Mouse (Mus musculus) CD4-positive, CD25-positive, alpha-beta regulatory T cell, adult 4 months (primary cell): Measurements from ENCODE around the gene Rbm20. TPM values are rescaled to one million over a fixed set of nuclear protein-coding genes. Genes with fewer than 3 reads are reported as not detected.
"Not testable (repeated sequence)": the region's sequence is repeated elsewhere in the genome, so short reads cannot be mapped to it uniquely, and the experiment has no call there.

Source experiments
- ATAC-seq: one replicate; pipeline ENCODE4 v1.8.0; 2017
- polyA plus RNA-seq, 2 experiments: library from polyadenylated mRNA; unstranded; fragments of 100-300 nt; shearing (Covaris generic); gene quantifications; one replicate each; pipeline ENCODE4 v1.2.1; 2017

The Rbm20 gene
- under 1 TPM; 0.17 to 0.32 TPM for polyA plus RNA-seq

DNA sequence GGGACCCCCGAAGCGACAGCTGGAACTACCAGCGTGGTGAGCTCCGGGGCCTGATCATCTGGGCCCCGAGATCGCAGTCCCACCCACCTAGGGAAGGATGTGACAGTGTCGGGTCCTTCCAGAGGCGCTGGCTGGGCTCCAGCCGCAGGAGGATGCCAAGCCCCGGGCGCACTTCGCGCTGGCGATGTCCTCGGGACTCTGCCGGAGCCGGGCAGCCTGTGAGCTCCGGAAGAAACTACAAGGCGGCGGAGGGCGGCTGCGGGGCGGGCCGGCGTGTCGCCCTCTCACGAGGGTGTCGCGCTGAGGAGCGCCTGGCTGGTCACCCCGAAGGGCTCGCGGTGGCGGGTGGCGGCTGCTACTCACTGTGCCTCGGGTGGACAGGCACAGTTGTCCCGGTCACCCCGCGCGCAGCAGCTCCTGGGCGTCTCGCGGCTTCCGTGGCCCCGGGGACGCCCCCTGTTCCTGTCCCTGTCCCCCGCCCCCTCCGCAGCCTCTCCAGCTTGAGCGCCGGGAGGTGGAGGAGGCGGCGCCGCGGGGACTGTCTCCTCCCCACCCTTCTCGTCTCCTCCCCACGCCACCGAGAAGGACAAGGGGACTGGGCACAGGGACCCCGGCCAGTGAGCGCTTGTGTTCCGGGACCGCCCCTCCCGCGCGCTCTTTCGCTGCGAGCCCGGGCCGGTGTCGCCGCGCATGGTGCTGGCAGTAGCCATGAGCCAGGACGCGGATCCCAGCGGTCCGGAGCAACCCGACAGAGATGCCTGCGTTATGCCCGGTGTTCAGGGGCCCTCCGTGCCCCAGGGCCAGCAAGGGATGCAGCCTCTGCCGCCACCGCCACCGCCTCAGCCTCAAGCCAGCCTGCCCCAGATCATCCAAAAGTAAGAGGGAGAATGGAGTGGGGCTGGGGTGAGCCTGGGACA, at the start of gene Rbm20:
Gene Rbm20, plus strand, starts transcription at position 589 of the 917 bp plus-strand sequence.
- ATAC-seq: no peak

GRCm38 (mm10) chr19:53638041-53638440, 39.1 kb upstream of the Rbm20 start:
- ATAC-seq: peak; percentile 43

DNA sequence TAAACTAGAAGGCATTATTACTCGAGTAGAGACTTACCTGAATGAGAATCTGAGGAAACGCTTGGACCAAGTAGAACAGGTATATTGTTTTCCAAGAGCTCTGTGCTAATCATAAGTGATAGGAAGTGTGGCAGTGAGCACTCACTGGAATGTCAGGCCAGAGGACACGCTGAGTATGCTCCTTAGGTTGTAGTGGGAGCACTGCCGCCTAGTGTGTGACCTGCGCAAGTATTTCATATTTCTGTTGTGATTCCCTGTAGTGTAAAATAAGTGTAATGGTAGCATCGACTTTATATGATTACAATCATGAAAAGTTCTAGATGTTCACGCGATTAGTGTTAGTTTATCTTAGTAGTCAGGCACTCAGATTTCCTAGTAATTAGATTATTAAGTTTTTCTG, 38.4 kb upstream of the Rbm20 start:
- ATAC-seq: no peak

DNA sequence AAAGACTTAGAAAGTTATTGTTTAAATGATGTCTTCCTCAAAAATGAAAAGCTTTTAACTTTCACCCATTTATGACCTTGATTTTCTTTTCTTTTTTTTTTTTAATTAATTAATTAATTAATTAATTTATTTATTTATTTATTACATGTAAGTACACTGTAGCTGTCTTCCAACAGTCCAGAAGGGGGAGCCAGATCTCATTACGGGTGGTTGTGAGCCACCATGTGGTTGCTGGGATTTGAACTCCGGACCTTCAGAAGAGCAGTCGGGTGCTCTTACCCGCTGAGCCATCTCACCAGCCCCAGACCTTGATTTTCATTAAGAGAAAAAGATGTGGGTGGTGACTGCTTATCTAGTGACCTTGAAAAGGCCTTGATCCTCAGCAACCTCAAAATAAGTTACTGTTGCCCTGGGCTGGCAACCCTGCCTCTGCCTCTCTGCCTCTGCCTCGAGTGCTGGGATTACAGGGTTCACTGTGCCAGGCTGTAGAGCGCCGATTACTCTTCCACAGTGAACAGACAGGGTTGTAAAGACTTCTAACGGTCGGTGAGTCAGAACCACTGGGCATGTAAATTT, 33.0 kb upstream of the Rbm20 start:
- ATAC-seq: no peak

GRCm38 (mm10) chr19:53647301-53647700, 29.8 kb upstream of the Rbm20 start:
- ATAC-seq: no peak

- ATAC-seq: no peak
Measured at GRCm38 (mm10) chr19:53648056-53648455, 29.1 kb upstream of the Rbm20 start.

DNA sequence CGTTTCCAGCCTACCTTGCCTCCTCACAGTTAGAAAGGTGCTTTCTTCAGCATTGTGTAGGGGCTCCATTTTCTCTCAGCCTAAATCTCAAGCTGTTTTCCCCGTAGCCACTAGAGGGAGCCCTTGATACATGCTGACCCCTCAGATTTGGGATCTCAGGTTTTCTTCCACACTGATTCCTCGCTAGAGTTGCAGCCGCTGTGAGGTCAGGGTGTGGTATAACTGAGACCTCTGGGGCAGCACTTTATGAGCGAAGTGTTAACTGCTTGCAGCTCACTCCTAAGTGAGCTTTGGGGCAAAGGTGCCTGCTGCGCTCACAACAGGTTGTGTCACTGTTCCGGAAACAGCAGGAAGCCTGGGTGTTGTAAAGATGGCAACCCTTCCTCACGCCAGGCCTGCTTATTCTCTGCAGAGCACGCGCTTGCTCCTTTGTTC, 28.3 kb upstream of the Rbm20 start:
- peak; percentile 60 for ATAC-seq

DNA sequence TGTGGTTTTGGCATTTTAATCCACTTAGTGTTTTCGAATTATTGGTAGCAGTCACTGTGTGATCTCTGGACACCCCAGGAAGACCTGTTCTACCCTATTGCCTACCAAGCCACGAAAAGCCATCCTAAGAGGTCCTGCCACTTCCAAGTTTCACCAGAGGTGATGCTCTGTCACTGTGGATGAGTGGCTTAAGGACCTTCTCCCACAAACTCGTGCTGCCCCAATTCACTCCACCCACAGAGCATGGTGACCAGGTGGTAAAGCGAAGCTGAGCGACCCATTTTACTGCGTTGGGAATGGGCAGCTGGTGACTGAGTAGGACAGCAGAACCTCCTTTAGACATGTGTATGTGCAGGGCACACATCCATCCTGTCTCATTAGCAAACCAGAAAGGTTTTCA, 27.7 kb upstream of the Rbm20 start:
- no peak for ATAC-seq

DNA sequence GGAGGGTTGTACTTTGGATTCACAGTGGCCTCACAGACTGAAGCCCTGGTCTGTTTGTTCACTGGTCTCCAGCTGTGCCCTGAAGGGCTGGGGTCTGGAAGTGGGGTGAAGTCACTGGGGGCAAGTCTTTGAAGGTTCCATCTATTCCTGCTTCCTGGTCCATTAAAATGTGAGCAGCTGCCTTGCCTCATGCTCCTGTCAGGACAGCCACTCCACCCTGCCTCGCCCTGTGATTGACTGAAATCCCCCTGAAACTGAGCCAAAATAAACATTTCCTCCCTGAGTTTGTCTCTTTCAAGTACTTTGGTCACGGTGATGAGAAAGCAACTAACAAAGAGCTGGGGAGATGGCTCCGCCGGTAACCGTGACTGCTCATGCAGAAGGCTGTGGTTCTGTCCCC, 27.3 kb upstream of the Rbm20 start:
- ATAC-seq: no peak

DNA sequence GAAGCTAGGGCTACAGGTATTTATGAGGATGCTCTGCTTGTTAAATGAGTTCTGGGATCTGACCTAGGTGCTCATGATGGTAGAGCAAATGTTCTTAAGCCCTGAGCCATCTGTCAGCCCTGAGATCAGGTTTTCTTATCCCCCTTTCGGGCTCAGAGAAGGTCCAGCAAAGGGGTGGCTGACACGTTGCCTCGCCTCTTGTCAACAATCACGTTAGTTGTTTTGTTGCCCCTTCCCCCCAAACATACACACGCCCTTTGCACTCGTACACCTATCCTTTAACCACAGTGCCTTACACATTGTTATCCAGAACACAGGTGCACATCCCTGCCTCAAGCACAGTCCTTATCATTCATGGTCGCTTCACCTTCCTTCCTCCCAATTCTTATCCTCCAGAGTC, 26.2 kb upstream of the Rbm20 start:
- ATAC-seq: no peak

GRCm38 (mm10) chr19:53652267-53652666, 24.8 kb upstream of the Rbm20 start:
- no peak for ATAC-seq

GRCm38 (mm10) chr19:53653624-53654467, 23.3 kb upstream of the Rbm20 start:
- ATAC-seq: no peak

GRCm38 (mm10) chr19:53656443-53656842, 20.7 kb upstream of the Rbm20 start:
- not testable (repeated sequence) for ATAC-seq

- ATAC-seq: no peak
Measured at GRCm38 (mm10) chr19:53657437-53657836, 19.7 kb upstream of the Rbm20 start.

GRCm38 (mm10) chr19:53660722-53661420, 16.2 kb upstream of the Rbm20 start:
- no peak for ATAC-seq

DNA sequence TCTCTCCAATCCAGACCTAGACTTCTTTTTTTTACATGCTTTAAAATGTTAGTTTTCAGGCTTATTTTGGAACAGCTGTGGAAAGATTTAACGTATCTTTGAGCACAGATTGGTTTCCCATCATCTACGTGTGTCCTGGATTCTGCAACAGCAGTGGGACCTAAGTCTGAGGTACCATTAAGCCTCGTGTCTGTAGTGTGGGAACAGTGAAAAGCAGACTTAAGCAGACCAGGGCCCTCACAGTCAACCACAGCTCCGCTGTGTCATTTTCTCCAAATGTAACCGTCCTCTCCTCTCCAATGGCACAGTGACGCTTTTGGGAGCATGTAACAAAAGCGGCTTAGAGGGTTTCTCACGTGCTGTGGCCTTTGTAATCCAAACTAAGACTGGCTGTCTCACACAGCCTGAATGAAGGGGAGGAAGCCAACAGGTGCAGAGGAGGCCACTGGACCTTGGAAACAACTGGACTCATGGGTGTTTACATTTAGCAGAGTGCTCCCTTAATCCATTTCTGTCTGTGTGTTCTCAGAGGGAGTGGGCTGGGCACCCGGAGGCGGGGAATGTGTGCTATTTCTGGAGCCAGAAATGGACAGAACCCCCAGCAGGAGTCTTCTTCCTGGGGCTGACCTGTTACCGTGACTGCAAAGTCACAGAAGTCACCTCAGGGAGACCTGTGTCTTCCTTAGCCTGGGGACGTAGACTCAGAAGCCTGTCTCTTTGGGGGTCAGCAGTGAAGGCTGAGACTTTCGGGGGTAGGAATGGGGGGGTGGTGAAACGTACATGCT, 15.0 kb upstream of the Rbm20 start:
- no peak for ATAC-seq

DNA sequence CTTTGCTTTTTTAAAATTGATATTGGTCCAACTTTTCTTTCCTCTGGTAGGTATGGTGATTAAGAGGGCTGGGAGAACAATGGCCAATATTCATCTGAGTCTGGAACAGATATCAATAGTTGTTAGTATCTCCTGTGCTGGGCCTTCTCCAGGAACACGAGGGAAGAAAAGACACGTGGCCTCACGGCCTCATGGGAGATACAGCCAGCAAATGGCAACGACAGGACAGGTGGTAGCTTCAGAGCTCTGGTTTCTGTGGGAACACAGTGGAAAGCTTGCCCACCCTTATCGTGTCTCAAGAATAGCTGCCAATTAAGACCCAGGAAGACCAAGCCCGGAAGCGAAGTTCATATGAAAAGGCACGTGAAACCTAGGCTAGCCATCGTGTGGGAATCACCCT, 12.3 kb upstream of the Rbm20 start:
- no peak for ATAC-seq

DNA sequence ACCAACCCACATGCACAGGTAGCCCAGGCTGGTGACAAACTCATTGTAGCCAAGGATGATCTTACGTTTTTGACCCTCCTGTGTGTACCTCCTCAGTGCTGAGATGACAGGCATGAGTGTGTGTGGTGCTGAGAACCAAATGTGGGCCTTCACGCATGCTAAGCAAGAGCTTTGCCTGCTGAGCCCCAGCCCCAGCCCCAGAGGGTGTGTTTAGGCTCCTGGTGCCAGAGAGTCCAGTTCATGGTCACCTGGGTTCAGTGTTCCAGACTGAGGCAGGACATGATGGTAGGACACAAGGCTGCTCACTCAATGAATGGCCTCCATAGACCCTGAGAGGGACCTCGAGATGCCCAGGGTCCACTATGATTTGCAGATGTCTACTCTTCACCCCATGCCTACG, 11.7 kb upstream of the Rbm20 start:
- ATAC-seq: no peak

DNA sequence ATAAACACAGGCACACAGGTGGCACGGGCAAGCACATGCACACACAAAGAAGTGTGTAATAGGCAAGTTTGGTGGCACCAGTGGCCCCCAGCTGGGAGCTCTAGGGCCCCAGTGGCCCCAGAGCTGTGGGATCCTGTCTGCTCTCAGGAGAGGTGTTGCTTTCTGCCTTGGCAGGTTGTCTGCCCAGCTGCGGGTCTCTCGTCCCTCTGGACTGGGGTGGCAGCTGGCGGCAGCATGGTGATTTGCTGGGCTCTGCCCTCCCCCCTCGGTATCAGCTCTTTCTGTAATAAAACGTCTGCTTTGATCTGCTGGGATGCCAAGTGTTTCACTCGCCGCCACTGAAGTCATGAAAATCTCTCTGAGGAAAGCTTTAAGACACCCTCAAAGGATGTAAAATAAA, 10.4 kb upstream of the Rbm20 start:
- no peak for ATAC-seq

- ATAC-seq: no peak
Measured at GRCm38 (mm10) chr19:53668821-53669220, 8.3 kb upstream of the Rbm20 start.

DNA sequence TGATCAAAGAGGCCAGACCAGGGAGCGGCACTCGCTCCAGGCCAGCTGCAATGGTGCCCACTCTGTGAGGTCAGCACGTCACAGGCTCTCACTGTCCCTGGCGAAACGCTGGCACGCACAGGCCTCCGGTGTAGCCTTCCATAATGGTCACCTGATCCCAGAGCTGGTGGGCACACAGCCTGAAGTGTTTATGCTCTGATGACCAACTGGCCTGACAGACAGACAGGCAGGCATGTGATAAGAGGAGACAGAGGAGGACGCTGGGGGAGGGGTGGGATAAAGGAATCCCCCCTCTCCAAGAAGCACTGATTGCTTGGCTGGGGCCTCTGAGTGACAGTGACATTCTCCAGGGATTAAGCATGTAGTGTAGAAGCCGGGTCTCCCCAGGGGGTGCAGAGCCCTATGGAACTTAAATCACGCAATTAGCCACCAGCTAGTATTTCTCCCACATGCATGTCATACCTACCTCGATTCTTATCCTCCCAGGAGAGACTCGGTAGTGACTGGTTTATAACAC, 6.4 kb upstream of the Rbm20 start:
- ATAC-seq: no peak
